Mouse (Mus musculus): ENCODE results near the gene Gm11020. TPM values are rescaled to one million over a fixed set of nuclear protein-coding genes. Genes with fewer than 3 reads are reported as not detected.
"Not testable (repeated sequence)": the region's sequence is repeated elsewhere in the genome, so short reads cannot be mapped to it uniquely, and the experiment has no call there.

Gene Gm11020
- total RNA-seq (2022), result not detected

GRCm38 (mm10) chr8:104321267-104321666 lies at the start of gene Gm11020:
Gene Gm11020 (plus strand): TSS chr8:104321567.
- not testable (repeated sequence) for DNase-seq (ENCODE audit: low spot score in 2 of 2)

DNA sequence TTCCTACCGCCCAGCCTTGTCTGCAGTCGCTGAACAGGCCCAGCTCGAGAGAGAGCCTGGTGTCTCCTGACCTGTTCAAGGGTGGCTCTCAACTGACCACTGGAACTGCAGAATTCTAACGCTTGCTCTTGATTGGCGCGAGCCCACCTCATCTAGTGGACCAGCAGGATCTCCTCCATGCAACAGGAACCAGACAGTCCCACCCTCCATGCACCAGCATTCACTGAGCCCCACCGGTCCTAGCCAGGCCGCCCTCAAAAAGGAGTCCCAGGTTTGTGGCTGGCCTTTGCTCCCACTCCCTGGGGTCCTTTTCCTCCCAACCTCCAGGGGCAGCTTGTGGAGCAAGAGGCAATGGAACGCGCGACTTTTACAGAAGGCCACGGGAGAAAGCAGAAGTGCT lies 28.3 kb upstream of the Gm11020 start, which contains the start of gene Cmtm2a:
Cmtm2a (minus strand) TSS at position 101 of the 400 bp plus-strand sequence.
- not testable (repeated sequence) for DNase-seq (ENCODE audit: low spot score in 2 of 2)

DNA sequence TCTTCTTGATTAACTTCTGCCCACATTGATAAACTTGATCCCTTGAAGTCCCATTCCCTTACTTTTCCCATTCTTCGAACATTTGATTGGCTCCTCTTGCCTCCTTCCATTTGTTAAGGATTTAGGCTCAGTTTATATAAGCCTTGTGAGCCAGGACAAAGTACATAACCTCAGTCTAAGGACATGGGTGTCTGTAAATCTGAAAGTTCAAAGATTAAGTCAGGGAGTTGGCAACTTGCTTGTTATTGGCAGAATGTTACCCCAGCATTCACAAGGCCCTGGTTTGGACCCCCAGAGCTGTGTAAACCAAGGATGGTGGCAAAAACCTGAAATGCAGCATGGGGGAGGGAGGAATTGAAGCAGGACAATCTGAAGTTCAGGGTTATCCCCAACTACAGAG lies 27.0 kb upstream of the Gm11020 start:
- DNase-seq (ENCODE audit: low spot score in 2 of 2), result no peak

DNA sequence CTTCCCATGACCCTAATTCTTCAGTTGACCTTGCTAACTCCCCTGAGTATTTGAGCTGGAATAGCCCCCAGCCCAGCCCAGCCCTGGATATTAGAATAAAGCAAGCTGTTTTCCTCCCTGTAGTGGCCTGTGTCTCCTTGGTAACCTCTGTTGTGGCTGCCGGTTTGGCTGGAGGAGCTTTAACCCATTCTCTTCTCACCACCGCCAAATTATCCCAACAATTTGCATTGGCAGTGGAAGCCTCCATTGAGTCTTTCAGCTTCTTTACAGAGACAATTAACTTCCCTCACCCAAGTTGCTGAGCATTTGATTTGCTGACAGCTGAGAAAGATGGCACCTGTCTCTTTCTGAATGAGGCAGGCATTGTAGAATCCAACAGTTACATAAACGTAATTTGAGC lies 19.8 kb upstream of the Gm11020 start:
- DNase-seq (ENCODE audit: low spot score in 2 of 2), result not testable (repeated sequence)

DNA sequence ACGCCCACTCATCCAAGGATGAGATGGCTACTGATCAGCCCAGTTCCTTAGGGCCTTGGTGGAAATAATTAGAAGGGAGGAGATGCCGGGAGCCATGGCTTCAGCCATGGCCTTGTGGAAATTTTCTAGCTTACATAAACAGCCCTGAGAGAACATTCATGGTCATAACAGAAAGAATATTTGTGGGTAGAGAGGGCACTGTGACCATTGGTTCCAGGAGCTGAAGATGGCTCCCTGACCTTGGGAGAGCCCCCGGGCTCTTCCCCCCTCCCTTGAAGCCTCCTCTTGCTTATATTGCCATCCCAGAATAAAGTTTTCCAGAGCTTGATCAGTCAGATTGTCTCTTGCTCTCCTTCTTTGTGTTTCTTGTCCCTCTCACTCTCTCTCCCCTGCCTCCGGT lies 18.8 kb upstream of the Gm11020 start:
- not testable (repeated sequence) for DNase-seq (ENCODE audit: low spot score in 2 of 2)

DNA sequence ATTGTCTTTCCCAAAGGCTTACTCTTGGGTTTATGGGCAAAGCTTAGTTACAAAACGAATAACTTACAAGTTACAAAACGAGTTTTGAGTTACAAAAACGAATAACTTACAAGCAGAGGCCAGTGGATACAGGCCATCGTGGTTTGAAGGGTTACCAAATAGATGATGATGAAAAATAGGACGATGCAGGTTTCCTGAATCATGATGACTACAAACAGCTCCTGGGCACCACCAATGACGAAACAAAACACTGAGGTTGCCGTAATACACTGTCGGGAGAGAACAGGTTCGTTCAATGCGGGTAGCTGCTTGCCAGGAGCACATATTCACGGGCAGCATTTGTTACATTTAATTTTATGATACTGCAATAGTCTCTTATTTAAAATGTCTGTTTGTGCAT lies 16.4 kb upstream of the Gm11020 start:
- no peak for DNase-seq (ENCODE audit: low spot score in 2 of 2)

- DNase-seq (ENCODE audit: low spot score in 2 of 2), result not testable (repeated sequence)
Observed at GRCm38 (mm10) chr8:104308341-104308740, 13.0 kb upstream of the Gm11020 start.

- peak; percentile 36 to 46 for DNase-seq (ENCODE audit: low spot score in 2 of 2)
Observed at GRCm38 (mm10) chr8:104309441-104310155, 11.8 kb upstream of the Gm11020 start, which contains the start of the genes Gm45711 and Cmtm1. Gene Gm45711 (minus strand): TSS chr8:104310081. Gene Cmtm1 (minus strand): TSS chr8:104310145.

DNA sequence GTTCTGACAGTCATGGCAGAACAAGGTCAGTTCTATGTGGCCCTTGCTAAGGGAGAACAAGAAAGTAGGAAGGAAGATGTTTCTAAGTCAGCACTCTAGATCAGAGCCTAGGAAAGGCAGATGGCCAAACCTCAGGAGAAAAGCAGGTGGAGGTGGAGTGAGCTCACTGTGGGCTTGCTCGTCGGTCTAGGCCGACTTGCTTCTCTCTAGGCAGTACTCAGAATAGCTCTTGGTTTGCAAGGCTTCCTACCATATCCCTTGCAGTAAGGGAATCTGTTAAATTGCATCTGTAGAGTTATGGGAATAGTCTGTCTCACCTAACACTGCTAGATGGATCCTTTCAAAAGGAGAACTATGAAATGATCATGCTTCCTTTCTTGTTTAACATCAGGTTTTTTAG lies 9.3 kb upstream of the Gm11020 start:
- not testable (repeated sequence) for DNase-seq (ENCODE audit: low spot score in 2 of 2)

DNA sequence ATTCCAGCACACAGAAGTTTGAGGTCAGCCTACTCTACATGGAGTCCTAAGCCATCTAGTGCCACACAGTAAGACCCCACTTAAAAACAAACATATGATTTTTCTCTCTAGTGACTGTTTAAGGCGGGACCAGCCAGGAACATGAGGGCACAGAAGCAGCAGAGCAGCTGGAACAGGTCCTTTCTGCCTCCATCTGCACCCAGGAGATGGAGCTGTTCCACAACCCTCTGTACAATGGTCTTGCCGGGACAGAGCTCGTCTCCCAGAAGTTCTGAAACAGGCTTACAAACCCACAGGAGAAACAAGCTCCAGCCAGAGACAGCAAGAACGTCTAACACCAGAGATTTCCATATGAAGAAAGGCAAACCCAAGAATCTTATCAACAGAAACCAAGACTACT lies 8.1 kb upstream of the Gm11020 start:
- DNase-seq (ENCODE audit: low spot score in 2 of 2), result no peak

GRCm38 (mm10) chr8:104321930-104322329 lies 563 bp downstream of the Gm11020 start, which contains the start of gene Cmtm2b:
Gene Cmtm2b (plus strand): TSS chr8:104322230.
- DNase-seq (ENCODE audit: low spot score in 2 of 2), result not testable (repeated sequence)

GRCm38 (mm10) chr8:104332665-104333631 lies 11.6 kb downstream of the Gm11020 start:
- no peak for DNase-seq (ENCODE audit: low spot score in 2 of 2)

DNA sequence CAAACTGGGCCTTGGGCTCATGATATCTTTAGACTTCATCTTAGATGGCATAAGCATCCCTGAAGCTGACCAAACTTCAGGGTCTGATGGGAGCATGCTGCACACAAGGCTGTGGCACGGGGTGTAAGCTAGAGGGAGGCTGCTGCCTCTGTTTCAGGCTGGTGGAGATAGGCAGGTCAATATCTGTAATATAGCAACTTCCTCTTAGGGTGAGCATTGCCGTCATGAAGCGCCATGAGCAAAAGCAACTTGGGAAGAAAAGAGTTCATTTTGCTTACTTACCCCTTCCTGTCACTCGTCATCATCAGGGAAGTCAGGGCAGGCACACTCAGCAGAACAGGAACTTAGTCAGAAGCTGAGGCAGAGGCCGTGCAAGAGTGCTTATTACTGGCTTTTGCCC lies 12.4 kb downstream of the Gm11020 start:
- DNase-seq (ENCODE audit: low spot score in 2 of 2), result no peak

- DNase-seq (ENCODE audit: low spot score in 2 of 2), result no peak
Observed at GRCm38 (mm10) chr8:104334196-104334595, 12.8 kb downstream of the Gm11020 start.

- no peak for DNase-seq (ENCODE audit: low spot score in 2 of 2)
Observed at GRCm38 (mm10) chr8:104336806-104337205, 15.4 kb downstream of the Gm11020 start.

DNA sequence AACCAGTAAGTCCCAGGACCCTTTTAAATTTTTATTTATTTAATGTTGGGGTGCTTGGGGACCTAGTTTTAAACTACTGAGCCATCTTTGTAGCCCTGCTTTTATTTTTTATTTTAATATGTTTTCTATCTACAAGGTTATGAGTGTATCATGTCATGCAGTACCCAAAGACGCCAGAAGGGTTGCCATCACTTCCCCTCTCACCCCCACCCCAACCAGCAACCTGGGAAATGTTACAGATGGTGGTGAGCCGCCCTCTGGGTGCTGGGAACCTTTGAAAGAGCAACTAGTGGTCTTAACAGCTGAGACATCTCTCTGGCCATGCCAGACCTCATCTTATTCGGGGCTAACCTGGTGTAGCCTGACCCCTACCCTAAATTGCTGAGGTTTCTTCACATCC lies 16.5 kb downstream of the Gm11020 start:
- DNase-seq (ENCODE audit: low spot score in 2 of 2), result no peak

DNA sequence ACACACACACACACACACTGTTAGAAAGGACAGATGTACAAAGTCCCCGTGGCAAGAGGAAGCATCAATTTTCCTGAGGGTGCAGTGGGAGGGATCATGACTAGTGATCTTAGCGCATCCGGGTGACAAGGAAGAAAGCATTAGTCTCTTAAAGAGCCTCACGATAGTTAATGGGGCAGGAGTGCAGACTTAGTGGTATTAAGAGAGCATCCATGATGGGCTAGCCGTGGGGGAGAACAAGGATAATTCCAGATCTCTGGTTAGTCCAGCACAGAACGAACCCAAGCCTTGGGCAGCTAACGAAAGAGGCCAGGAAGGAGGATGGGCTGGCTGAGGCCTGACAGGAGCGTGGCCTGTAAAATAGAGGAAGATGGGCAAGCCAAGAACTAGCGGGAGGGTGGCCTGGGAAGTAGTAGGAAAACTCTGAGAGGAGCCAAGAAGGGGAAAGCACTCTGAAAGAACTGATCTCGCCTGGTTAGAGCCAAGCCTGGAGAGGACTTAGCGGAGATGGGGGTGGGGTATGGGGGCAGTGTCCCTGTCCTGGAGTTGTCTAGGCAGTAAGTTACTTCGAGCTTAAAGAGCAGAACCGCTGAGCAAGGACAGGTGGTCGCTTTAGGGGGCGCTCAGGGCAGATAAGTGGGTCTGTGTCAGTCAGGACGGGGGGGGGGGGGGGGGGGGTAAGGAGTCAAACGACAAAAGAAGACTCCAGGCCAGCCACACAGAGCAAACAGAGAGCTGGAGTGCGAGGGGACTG lies 18.0 kb downstream of the Gm11020 start, which contains the start of gene Cmtm3:
Cmtm3 (plus strand) TSS at position 182 of the 754 bp plus-strand sequence.
- DNase-seq (ENCODE audit: low spot score in 2 of 2), result no peak

GRCm38 (mm10) chr8:104339983-104340232 lies 18.5 kb downstream of the Gm11020 start:
- no peak for DNase-seq (ENCODE audit: low spot score in 2 of 2)

- DNase-seq (ENCODE audit: low spot score in 2 of 2), result peak; percentile 44 to 63
Observed at GRCm38 (mm10) chr8:104340233-104341105, 19.1 kb downstream of the Gm11020 start.

DNA sequence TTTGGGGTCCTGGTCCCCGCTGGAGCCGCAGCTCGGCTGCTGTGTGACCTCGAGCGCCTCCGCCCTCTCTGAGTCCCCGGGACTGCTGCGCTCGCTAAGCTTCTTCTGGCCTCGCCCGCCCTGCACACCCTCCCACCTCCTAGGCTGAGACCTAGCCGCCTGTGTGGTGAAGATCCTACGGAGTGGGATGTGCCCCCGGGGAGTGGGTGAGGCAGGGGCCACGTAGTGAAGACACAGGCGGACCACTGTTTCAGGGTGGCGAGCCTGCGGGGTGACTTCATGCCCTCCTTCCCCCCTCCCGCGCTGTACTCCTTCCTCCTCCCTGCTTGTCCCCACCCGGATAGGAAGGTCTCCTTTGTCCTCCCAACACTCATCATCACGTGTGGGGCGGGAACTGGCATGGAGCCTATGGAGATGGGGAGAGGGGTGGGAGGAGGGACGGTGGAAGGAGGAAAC lies 19.8 kb downstream of the Gm11020 start:
- DNase-seq (ENCODE audit: low spot score in 2 of 2), result peak in 1 of 2 experiments; percentile 53

All from gastrocnemius, adult 8-10 months (tissue).